Mouse (Mus musculus): ENCODE results near the gene Omp. TPM values are rescaled to one million over a fixed set of nuclear protein-coding genes. Genes with fewer than 3 reads are reported as not detected.

Omp gene
- total RNA-seq, 2 experiments from 2014 or later, result 0.60 to 0.66 TPM

DNA sequence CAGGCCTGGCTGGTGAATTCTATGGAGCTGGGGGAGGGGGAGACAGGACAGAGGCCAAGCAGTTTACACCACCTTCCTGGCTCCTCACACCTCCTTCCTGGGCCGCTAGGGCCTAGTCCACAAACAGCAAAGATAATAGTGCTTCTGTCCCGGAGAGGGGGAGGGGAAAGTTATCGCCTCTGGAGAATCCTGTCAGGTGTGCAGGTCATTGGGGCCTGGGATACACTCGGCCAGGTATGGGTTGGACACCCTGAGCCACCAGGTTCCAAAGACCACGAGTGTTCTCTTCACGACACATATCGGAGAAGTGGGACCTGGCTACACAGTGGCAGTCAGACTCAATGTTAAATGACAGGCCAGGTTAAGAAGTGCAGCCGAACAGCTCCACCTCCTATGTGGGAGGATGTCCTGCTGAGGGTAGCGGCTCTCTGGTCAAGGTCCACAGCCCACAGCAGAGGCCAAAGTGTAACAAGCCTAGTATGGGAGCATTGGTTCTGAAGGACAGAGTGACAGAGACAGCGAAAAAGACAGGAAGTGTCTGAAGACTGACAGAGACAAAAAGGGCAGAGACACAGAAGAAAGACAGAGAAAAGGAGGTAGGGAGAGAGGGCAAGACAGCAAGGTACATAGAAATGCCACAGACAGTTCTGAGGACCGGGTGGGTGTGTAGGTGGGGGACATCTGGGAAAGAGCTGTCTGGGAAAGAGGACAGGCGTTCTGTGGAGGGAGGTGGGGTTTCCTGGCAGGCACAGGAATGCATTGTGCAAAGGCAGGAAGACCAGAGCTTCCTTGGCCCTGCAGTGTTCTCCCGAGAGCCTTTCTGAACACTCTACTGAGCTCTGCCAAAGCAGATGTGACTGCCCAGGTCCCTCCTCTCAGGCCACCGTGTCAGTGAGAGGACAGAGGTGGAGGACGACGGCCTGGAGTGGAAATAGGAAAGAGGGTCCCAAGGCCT lies 40.5 kb downstream of the Omp start:
- peak in 1 of 2 experiments; percentile 44 for DNase-seq (ENCODE audit: low spot score in 2 of 2)

DNA sequence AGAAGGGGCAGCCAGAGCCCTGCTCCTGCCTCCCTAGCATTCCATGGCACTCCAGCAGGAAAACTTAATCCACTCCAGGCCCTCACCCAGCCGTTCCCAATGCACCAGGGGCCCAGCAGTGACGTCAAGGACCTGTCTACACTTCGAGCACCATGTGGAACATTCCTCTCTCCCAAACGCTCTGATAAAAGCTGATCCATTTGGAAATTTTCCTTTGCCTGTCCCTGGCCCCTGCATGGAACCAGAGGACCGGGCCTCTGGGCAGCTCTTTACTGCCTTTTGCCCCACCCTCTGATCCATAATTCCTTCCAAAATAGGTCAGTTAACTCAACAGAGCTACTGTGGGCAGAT lies 41.4 kb downstream of the Omp start:
- no peak for DNase-seq (ENCODE audit: low spot score in 2 of 2)

DNA sequence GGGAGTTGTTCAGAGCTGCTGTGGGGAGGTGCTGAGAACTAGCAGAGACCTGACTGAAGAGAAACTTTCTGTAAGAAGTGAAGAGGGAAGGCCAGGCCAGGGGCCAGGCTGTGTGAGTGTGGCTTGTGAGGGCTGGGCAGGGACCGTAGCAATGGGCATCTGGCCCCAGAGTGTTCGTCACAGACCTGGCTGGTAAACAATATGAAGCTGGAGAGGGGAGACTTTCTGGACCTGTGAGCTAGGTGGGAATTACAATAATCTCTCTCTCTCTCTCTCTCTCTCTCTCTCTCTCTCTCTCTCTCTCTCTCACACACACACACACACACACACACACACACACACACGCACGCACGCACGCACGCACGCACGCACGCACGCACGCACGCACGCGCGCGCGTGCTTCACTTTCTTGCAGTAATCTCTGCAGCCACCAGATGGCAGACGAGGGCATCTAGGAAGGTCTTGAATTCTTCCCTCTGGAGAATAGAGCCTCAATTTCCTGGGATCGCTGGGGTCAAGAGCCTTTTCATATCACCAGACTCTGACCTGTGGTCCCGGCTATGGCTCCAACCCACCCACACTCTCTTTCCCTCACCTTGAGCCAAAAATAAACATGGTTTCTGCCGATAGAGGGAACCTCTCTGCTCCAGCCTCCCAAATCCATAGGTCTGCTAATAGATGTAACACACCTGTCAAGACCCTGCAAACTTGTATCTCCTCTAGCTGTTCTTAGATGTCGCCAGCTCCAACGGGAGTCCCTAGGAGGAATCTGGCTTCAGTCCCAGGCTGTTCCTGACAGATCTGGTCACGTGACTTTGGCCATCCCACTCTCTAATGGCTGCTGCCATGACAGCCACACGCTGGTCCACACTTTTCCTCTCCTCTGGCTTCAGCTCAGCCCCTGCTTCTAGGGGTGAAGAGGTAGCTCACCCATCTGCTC lies 42.0 kb downstream of the Omp start:
- peak; percentile 79 to 90 for DNase-seq (ENCODE audit: low spot score in 2 of 2)

DNA sequence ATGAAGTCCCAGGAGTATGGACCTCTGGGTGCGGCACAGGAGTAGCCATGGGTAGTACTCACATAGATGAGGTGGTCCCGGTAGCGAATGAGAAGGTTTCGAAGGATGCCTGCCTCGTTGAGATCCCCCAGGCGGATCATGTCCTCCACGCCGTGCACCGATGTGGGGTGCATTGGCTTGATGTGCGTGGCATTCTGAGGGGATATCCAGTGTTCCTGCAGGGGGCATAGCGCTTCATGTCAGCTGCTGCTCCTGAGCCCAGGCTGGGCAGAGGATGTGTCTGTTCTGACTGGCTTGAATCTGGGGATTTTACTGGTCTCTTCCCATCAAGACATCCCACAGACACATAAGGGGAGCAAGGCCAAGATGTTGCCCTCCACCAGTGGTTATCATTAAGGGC lies 42.8 kb downstream of the Omp start:
- DNase-seq (ENCODE audit: low spot score in 2 of 2), result no peak

DNA sequence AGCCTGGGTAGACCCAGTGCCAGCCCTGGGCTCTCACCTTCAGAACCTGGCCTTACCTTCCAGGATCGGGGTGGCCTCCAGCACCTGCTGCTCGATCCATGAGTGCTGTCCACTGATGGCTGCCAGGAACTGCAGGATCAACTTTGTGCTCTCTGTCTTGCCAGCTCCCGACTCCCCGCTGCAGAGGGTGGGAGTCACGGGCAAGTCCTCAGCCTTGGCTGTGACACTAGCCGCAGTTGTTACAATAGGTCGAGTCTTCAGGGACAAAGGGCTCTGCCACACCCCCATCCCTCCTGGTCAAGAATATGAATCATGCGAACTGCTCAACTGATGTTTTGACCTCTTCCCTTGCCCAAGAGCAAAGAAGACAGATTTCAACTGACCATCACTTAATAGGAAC lies 47.7 kb downstream of the Omp start:
- DNase-seq (ENCODE audit: low spot score in 2 of 2), result no peak

DNA sequence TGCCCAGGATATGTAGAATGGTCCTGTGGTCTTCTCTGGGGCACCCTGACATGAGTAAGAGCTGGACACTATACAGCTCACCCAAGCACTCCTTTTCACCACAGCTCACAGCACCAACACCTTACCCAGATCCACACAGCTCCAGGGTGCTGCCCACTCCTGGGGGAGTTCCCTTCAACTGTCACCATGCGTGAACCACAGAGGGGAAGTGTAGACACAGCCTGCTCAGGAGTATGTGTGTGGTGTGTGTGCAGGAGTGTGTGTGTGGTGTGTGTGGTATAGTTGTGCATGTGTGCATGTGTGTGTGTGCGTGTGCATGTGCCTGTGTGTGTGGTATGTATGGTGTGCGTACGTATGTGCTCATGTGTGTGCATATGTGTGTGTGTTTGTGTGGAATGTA lies 49.5 kb downstream of the Omp start:
- DNase-seq (ENCODE audit: low spot score in 2 of 2), result no peak

Other genes starting within 250 kb of the Omp start
- gene Gdpd4, start 225.5 kb downstream of the Omp start, total RNA-seq (2021), result under 1 TPM in 1 of 2 experiments, not detected in 1; 0.19 TPM
- gene Myo7a, start 26.0 kb downstream of the Omp start, total RNA-seq (2021), result 10 to 100 TPM in 1 of 2 experiments, 1 to 10 TPM in 1; 9.9 to 10.3 TPM
- gene Capn5, start 32.8 kb upstream of the Omp start, total RNA-seq (2021), result 10 to 100 TPM; 30.4 to 35.0 TPM
- under 1 TPM; 0.21 to 0.42 TPM for gene B3gnt6, start 54.0 kb upstream of the Omp start, total RNA-seq (2021)
- 10 to 100 TPM; 20.8 to 25.0 TPM for gene Acer3, start 175.7 kb upstream of the Omp start, total RNA-seq (2021)
- gene Tsku, start 215.8 kb upstream of the Omp start, total RNA-seq (2021), result 1 to 10 TPM; 2.1 to 3.1 TPM

Measured in left cerebral cortex, adult 18-20 months (tissue).